Mouse (Mus musculus): ENCODE measurements around the gene Anapc2. TPM values are rescaled to one million over a fixed set of nuclear protein-coding genes. Genes with fewer than 3 reads are reported as not detected.

The Anapc2 gene
- total and polyA plus RNA-seq, 3 experiments = 13.0 to 55.2 (median 14.5) TPM

GRCm38 (mm10) chr2:25297093-25297492, 24.8 kb downstream of the Anapc2 start:
- peaks cover 0 to 4% of the 10 kb centered on the region in 2 experiments; a peak in 2 of 4 replicates for H3K4me1 ChIP-seq (ENCODE audit: control insufficient read depth in 1 of 2, insufficient read depth in 2 of 2)
- no peaks in the 10 kb centered on the region for H3K79me2 ChIP-seq (replicated peaks; ENCODE audit: control insufficient read depth, extremely low read depth, insufficient read depth, poor library complexity, severe bottlenecking)
- no peak overlapping the region for H3K9ac ChIP-seq (ENCODE audit: insufficient read depth, low read depth)
- peaks cover 81% of the 10 kb centered on the region for H3K27me3 ChIP-seq (replicated peaks)
- H3K4me2 ChIP-seq (ENCODE audit: insufficient read depth, low read depth, poor library complexity, severe bottlenecking) = no peak overlapping the region
- DNase-seq (ENCODE audit: extremely low read depth) = no peak
- TF ChIP-seq E2F4 (IDR thresholded peaks at IDR 0.05; ENCODE audit: insufficient replicate concordance, low read depth, low read length) (no peak), ZMIZ1 (IDR thresholded peaks at IDR 0.05; ENCODE audit: low read depth, low read length) (no peak), MAX (IDR thresholded peaks at IDR 0.05; ENCODE audit: low read length) (no peak), ZC3H11A (IDR thresholded peaks at IDR 0.05; ENCODE audit: low read depth, low read length) (no peak), MXI1 (IDR thresholded peaks at IDR 0.05; ENCODE audit: low read depth, low read length) (no peak), UBTF (IDR thresholded peaks at IDR 0.05; ENCODE audit: low read depth, low read length) (no peak), CHD2 (IDR thresholded peaks at IDR 0.05; ENCODE audit: low read length) (no peak), RAD21 (IDR thresholded peaks at IDR 0.05; ENCODE audit: low read depth, low read length) (no peak), MAFK (IDR thresholded peaks at IDR 0.05; ENCODE audit: insufficient replicate concordance, low read length) (no peak), TBP (conservative IDR thresholded peaks at IDR 0.05; ENCODE audit: low read depth, low read length) (no peak), ELF1 (IDR thresholded peaks at IDR 0.05; ENCODE audit: low read depth, low read length) (no peak), RCOR1 (conservative IDR thresholded peaks at IDR 0.05; ENCODE audit: low read depth, low read length) (no peak), CHD1 (IDR thresholded peaks at IDR 0.05; ENCODE audit: low read depth, low read length) (no peak), NELFE (IDR thresholded peaks at IDR 0.05; ENCODE audit: low read depth, low read length) (no peak), POLR2A (IDR thresholded peaks at IDR 0.05; ENCODE audit: low read depth, low read length) (no peak), MEF2A (IDR thresholded peaks at IDR 0.05; ENCODE audit: borderline replicate concordance, low read depth, low read length) (no peak)
- peaks cover 4% of the 10 kb centered on the region for H3K9me3 ChIP-seq (replicated peaks; ENCODE audit: low read length)
- no peak overlapping the region for H3K27ac ChIP-seq (ENCODE audit: insufficient read depth, low read depth)
- in situ Hi-C loops (cut with MboI; ENCODE audit: low pct_ligation_motif_present, low pct_unique_long_range_greater_than_20kb, low sequenced_read_pairs) = no loop called here
- H3K36me3 ChIP-seq (replicated peaks in 1 of 2; ENCODE audit: control insufficient read depth in 1 of 2, insufficient read depth in 1 of 2, low read length in 1 of 2) = no peaks in the 10 kb centered on the region
- dilution Hi-C loops (cut with MboI; ENCODE audit: extremely low pct_ligation_motif_present, extremely low pct_unique_long_range_greater_than_20kb, low sequenced_read_pairs) = no loop called here
- H3K4me3 ChIP-seq (replicated peaks in 1 of 3; ENCODE audit: low read depth in 2 of 3, low read length in 2 of 3, poor library complexity in 1 of 3) = no peak overlapping the region

DNA sequence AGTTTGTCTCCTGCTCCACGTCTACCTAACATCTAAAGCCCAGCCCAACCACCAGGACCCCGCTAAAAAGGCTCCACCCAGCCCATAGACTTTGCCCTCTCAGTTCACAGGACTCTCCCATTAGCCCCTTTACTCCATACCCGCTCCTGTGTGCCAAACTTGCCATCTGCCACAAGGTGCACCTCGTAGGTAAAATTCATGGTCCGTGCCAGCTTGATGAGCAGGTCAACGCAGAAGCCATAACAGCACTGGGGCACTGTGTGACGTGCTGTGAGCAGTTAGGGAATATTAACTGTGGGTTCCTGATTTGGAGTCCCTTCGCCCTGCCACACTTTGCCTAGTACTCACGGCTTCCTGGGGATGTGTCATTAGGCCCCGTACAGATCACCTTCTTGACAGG, 25.8 kb downstream of the Anapc2 start:
- Histone ChIP-seq H3K27me3 (replicated peaks) (peaks cover 79% of the 10 kb centered on the region), H3K36me3 (replicated peaks in 1 of 2; ENCODE audit: control insufficient read depth in 1 of 2, insufficient read depth in 1 of 2, low read length in 1 of 2) (no peaks in the 10 kb centered on the region), H3K4me2 (ENCODE audit: insufficient read depth, low read depth, poor library complexity, severe bottlenecking) (no peak overlapping the region), H3K27ac (ENCODE audit: insufficient read depth, low read depth) (no peak overlapping the region), H3K9me3 (replicated peaks; ENCODE audit: low read length) (peaks cover 4% of the 10 kb centered on the region), H3K9ac (ENCODE audit: insufficient read depth, low read depth) (no peak overlapping the region), H3K79me2 (replicated peaks; ENCODE audit: control insufficient read depth, extremely low read depth, insufficient read depth, poor library complexity, severe bottlenecking) (no peaks in the 10 kb centered on the region), H3K4me3 (replicated peaks in 1 of 3; ENCODE audit: low read depth in 2 of 3, low read length in 2 of 3, poor library complexity in 1 of 3) (no peak overlapping the region), H3K4me1 (ENCODE audit: control insufficient read depth in 1 of 2, insufficient read depth in 2 of 2) (no peaks in the 10 kb centered on the region)
- no peak for TF ChIP-seq IRF4 (IDR thresholded peaks at IDR 0.05; ENCODE audit: low read depth, low read length)
- TF ChIP-seq MAX (IDR thresholded peaks at IDR 0.05; ENCODE audit: low read length) = no peak
- TF ChIP-seq EP300 (IDR thresholded peaks at IDR 0.05; ENCODE audit: low read length) = no peak
- no peak for TF ChIP-seq MXI1 (IDR thresholded peaks at IDR 0.05; ENCODE audit: low read depth, low read length)
- no peak for TF ChIP-seq CTCF (conservative IDR thresholded peaks at IDR 0.05 in 1 of 2, IDR thresholded peaks at IDR 0.05 in 1 of 2; ENCODE audit: low read depth in 2 of 2, low read length in 2 of 2)
- TF ChIP-seq POLR2A (IDR thresholded peaks at IDR 0.05; ENCODE audit: low read depth, low read length) = no peak
- TF ChIP-seq POLR2AphosphoS2 (IDR thresholded peaks at IDR 0.05; ENCODE audit: low read depth, low read length) = no peak
- TF ChIP-seq TCF12 (IDR thresholded peaks at IDR 0.05; ENCODE audit: low read depth, low read length) = no peak
- TF ChIP-seq SMC3 (IDR thresholded peaks at IDR 0.05; ENCODE audit: low read depth, low read length) = no peak
- TF ChIP-seq HCFC1 (IDR thresholded peaks at IDR 0.05; ENCODE audit: low read depth, low read length) = no peak
- no peak for TF ChIP-seq JUN (IDR thresholded peaks at IDR 0.05; ENCODE audit: insufficient read depth, low read depth, low read length)
- no peak for TF ChIP-seq USF1 (IDR thresholded peaks at IDR 0.05; ENCODE audit: low read depth, low read length)
- no peak for DNase-seq (ENCODE audit: extremely low read depth)
- in situ Hi-C loops (cut with MboI; ENCODE audit: low pct_ligation_motif_present, low pct_unique_long_range_greater_than_20kb, low sequenced_read_pairs) (no loop called here), dilution Hi-C loops (cut with MboI; ENCODE audit: extremely low pct_ligation_motif_present, extremely low pct_unique_long_range_greater_than_20kb, low sequenced_read_pairs) (no loop called here)

Data from CH12.LX (cell line).